Mouse (Mus musculus) urinary bladder, postnatal 36 days (tissue): Measurements from ENCODE around the gene Sec63.
A peak's percentile ranks its signal among the peaks of the same experiment; 100 is the strongest.

ENCODE experiments used
- DNase-seq, 2 experiments: peaks; one replicate each; pipeline ENCODE4 v3.0.0; 2022; ENCODE audit warnings: low spot score in 2 of 2, mixed read lengths in 1 of 2

Gene Sec63

DNA sequence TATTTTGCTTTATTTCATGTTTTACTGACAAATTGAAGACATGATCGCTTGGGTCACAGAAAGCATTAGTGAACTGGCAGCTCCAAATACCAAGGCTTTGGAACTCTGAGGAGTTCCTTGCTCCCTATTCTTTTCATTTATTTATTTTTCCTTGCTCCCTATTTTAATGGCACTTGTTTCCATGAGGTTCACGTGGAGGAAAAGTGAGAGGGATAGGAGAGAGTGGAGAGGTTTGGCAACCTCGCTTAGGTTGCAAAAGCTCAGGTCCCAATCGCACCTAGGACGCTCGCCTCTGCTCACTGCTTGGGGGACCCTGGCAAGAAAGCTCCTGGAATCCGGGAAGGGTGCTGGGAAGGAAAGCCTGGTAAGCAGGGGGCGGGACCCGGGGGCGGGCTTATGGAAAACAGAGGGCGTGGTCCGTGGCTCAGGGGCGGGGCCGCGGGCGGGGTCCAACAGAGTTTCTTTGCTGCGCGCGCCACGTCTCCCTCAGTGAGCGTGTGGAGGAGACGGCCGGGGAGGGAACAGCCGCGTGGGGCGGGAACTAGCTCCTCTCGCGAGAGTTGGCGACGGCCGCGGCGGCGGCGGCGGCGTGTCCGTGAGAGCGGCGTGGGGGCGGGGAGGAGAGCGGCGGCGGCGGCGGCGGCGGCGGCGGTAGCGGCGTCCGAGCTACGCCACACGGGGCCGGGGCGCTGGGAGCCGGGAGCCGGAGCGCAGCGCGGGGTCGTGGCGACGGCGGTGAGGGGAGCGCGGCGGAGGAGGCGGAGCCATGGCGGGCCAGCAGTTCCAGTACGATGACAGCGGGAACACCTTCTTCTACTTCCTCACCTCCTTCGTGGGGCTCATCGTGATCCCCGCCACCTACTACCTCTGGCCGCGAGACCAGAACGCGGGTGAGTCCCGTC lies at the start of gene Sec63:
Gene Sec63, plus strand, starts transcription at position 498 of the 902 bp plus-strand sequence.
- peak; percentile 97 to 98 for DNase-seq

DNA sequence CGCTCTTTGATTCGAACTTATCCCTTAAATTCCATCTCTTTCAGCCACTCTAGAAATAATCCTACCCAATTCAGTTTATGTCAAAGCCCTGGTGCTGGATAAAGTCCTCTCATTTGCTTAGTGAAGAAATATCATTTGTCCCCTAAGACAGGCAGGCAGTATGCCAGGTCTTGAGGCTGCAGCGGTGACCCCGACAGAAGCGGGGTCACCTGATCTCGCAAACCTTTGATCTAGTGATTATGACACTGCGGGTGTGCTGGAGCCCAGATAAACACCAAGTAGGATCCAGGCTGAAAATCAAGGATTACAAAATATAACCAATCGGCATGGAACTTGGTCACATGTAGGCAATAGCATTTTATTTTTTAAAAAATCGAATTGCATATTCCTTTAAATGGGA lies 46.6 kb upstream of the Sec63 start:
- DNase-seq = peak in 1 of 2 experiments; percentile 19

DNA sequence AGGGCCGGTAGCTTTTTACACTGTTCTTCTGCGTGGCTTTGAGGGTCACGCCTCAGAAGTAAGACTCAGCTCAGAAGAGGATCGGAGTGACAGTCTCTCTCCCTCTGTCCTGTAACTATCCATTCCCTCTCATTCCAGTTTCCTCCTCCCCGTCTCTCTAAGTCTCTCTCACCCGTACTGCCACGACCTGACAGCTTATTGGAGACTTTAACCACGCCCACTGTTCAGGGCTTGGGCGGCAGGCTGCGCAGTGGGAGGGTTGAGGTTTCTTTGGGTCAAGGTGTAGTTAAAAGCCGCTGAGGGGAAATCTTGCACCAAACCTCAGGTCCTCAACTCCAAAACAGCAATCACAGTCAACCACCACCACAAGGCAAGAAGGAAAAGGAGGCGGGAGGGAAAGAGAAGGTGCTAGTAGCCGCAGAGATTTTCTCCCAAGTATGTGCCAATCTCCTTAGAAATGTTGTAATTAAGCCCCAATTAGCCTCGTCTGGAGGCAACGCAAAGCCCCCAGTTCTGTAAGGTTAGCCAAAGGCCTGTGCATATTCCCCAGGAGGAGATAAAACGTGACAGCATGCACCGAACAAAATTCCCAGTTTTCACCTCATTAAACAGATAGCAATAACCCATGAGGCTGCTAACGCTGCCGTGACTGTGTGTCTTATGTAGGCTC lies 45.8 kb upstream of the Sec63 start:
- no peak for DNase-seq

DNA sequence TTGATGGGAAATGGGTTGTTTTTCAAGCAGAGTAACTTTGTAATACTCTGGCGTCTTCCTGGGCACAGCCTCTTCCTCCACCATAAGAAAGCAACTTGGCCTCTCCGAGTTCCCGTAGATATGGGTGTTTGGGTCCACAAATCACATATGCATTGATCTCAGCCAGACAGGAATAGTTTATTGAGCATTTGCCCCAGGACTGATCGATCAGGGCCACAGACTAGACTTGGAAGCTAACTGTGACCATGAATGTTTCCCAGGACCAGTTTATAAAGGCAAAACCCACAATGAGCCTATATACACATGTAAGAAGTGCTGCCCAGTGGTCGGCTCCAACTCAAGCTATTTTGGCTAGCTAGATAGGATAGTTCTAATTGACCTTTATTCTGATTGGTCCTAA lies 39.2 kb upstream of the Sec63 start:
- no peak for DNase-seq

DNA sequence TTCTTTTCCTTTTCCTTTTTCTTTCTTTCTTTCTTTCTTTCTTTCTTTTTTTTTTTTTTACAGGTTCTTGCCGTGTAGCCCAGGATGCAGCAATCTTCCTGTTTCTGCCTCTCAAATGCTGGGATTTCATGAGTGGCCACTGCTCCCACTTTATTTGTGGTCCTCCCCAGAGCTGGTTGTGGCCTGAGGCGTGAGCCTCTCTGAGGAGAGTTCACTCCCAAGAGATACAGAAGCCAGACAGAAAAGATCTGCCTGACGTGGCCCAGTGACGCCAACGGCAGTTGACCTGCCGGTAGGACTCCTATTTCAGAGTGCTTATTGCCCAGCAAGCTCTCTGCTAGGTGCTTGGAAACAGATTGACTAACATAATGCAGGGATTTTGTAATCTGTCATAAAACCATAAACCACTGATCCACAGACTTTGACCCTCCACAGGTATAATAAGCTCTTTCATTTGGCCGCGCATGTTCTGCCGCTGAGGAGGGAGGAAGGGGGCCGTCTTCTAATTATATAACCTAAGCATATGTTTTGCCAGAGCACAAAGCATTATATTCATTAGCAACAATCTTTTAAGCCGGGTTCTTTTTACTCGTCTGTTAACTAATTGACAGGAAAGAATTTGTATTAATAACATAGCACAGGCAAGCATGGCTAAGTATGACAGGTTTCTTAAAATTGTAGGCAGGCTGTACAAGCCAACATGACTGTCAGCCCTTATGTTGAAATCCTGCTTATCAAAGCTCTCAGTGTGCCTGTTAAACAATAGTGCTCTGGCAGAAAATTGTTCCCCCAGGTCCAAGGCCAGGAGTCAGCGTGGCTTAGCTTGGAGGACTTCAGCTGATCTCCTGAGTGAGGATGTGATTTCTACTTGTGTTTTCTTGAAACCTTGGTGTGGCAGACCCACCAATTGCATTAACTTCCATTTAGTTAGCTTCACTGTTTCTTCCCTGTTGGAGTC lies 37.7 kb upstream of the Sec63 start:
- DNase-seq = no peak

DNA sequence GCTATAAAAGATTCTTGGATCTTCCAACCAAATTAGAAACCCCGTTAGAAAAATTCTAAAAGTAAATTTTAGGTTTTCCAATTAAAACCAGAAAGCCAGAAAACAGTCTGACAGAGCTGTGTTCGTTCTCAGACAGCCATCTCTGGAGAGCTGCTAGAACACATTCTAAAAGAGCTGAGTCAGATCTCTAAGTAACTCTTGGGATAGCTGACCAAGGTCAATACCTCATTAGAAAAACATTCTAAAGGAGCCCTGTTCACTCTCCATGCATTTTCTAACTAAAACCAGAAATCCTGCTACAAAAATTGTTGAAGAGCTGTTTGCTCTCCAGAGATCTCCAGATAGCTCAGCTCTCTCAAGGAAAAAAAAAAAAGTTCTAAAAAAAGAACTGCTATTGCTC lies 31.7 kb upstream of the Sec63 start:
- DNase-seq = no peak

DNA sequence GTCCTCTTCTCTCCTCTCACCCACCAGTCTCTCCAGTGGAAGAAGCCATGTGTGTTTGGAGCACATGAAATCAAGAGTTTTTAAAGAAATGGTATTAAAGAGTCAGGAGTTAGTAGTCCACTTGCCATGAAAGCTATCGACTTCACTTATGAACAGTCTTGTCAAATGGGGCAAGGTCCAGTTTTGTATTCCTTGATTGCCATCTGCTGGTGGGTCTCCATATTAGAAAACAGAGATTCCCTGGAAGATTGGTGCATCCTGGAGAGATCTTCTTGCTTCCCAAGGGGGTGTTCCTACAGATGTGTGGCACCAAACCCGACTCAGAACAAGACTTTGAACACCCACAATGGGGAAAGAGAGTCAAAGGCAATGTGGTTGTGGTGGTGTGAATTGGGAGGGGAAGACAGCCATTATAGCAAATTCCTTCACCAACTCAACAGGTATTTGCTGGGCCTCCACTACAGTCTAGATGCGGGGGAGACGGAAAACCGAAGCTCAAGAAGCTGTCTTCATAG lies 26.7 kb upstream of the Sec63 start:
- DNase-seq = no peak

DNA sequence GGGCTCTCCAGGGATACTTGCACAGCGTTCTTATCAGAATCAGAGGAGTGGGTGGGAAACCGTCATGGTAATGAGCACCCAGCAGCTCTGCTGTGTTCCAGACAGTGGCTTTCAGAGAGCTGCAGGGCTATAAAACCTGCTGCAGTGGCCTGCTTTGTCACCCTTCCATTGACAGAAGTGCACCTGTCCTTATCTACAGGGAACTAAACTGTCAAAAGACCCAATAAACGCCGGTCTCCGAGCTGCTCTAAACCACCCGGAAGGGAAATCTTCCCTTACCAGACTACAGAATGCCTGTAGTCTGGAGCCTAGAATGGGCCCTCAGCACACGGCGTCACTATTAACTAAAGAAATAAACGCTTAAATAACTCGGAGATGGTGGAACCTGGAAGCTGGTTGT lies 9.5 kb upstream of the Sec63 start:
- no peak for DNase-seq

DNA sequence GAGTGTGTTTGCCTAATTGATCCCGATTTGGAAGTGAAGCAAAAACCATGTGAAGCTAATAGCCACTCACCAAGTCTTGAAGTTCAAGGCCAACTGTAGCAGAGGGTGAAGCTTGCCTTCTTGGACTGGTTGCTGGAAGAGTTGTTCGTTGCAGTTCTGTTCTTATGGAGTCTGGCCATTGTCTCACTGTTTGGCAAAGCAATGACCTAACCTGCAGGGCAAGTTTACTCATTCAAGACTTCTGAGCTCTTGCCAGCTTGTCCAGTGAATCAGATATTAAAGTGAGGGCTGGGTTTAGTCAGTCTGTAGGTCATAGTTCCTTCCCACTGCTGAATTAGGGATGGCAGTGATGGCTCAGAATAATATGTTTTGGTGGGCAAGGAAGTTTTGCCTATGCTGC lies 7.0 kb upstream of the Sec63 start:
- peak in 1 of 2 experiments; percentile 38 for DNase-seq

DNA sequence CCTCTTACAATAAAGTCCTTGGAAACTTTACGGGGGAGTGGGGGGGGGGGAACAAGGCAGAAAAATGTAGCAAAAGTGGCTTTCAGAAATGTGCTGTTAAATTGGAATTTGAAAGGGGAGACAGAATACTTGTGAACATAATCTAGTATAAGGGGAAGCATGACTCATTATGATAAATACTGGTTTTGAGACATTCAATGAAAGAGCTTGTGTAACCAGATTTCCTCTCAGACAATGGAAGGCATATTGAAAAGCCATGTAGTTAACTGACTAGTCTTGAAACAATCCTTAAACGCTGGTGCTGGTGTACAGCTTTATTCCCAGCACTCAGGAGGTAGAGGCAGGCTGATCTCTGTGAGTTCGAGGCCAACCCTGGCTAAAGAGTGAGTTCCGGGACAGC lies 1.6 kb upstream of the Sec63 start:
- no peak for DNase-seq

DNA sequence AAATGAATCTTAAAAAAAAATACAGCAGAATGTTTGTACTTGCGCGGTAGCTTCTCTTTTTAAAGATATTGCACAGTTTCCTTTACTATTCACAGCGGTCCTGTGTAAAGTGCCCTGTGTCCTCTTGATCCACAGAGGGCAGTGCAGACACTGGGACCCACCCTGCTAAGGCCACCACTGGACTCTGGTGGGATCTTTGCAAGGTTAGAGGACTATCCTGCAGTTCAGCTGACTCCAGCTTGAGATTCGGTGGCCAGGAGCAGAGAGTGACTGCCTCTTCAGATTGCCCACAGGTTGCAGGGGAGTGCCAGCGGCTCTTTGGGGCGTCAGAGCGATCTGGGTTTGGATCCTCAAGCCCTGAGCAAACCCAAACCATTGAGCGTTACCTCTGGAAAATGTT lies 967 bp upstream of the Sec63 start:
- no peak for DNase-seq

DNA sequence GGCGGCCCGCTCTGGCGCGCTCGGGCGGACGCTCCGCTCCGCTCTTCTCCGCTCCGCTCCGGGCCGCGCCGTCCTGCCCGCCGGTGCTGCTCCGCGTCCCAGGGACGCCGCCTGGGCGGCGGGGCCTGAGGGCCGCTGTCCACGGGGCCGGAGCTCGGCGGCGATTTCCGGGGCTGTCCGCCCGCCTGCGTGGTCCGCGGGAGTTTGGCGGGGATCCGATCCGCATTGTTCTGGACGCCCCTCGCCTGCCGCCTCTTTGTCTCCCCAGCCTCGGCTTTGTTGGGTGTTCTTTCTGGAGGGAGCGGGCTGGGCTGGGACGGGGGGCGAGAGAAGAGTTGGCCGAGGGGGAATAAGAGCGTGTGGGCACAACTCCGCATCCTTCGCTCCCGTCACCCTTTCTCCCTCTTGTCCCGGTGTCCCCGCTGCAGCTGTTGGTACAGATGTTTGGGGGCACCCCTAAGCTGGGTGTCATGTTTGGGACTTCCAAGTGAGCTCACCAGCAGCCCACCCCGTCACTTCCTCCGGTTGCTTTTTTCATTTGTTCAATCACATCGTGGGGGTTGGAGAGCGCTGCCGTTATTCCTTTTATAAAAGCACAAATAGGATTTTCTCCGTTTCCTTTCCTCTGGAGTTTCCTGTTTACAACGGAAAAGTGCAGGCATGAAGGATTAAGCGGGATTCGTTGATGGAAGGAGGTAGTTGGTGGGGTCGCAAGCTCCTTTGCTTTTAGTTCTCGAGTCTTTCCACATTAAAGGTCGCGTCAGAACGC lies 789 bp downstream of the Sec63 start:
- DNase-seq = no peak

DNA sequence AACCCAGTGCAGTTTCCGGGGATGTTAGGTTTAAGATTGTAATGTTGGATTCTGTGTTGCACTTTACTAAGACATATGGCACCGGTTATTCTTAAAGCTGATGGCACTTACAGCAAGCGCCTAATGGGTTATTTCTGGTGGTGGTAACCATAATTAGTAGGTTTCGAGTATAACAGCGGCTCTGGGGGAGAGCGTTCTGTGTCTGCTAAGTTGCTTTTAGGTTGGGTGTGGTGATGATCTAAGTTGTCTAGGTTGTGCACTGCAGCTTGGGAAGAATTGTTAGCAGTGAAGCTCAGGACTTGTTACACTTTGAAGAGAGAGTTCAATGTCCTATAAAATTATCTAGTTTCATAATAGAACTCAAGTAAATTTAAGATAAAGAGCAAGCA lies 1.4 kb downstream of the Sec63 start:
- no peak for DNase-seq

DNA sequence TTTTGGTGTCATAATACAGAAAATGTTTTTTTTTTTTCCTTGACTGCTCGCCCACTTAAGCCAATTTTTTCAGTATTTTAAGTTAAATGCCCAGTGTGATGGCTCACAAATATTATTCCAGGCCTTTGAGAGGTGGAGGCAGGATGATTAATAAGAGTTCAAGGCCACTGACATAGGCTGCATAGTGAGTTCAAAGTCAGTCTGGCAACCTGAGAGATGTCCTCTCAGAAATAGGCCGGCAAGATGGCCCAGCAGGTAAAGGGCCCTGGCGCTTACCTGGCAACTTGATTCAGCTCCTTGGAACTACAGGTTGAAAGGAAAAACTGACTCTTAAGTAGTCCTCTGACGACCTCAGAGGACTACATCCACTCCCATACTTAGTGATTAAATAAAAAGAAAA lies 1.9 kb downstream of the Sec63 start:
- DNase-seq = no peak

DNA sequence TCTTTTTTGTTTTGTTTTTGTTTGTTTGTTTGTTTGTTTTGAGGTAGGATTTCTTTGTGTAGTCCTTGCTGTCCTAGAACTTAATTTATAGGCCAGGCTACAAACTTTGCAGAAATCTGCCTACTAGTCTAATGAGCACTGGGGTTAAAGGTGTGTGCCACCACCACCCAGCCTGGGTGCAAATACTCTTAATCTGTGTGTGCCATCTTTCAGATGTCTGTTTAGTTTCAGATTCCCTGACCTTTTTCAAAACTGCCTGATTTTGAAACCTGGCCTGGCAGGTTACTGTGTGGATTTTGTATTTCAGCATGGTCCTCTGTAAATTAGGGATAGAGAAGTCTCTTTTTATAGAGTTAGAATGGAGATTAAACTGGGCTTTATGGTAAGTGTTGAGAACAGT lies 4.0 kb downstream of the Sec63 start:
- no peak for DNase-seq

DNA sequence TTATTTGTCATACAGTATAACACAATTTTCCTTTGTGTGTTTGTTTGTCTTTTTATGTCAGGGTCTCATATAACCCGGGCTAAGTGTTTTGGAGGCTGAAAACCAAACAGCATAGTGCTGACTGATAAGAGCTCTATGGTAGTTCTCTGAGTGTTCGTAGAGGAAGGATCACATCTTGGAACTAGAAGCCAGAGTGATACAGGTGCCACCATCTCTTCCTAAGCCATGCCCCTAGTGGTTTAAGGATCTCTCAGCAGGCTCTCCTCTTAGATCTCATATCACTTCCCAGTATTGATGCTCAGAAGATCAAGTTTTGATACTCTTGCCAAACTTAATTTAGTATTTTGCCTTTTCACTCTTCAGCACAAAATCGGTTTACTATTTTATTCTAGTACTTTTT lies 14.2 kb downstream of the Sec63 start:
- no peak for DNase-seq

DNA sequence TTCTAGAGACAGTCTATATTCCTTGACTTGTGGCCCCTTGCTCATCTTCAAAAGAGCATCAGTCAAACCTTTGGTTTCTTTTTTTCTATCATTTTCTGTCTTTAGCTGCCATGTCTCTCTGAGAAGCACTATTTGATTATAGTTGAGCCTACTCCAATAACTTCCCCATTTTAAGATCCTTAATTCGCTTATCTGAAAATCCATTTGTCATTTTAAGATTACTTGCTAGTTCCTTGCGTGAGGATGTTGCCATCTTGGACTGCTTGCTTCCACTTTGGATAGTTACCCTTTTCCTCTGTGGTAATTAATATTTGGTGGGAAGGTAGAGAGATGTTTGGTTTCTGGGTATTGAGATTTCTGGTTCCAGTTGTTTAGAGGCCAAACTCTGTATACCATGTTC lies 19.5 kb downstream of the Sec63 start:
- no peak for DNase-seq

DNA sequence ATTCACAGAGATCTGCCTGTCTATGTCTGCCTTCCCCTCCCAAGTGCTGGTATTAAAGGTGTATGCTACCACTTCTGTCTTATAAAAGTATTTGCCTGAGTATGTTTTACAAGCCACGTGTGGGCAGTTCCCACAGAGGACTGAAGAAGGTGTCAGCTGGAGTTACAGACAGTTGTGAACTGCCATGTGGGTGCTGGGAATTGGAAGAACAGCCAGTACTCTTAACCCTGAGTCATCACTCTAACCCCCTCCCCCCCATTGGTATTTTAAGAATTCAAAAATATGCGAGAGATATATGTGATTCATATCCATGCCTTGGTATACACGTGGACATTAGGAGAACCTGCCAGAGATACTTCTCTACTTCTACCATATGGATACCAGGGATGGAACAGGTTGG lies 20.4 kb downstream of the Sec63 start:
- DNase-seq = no peak

DNA sequence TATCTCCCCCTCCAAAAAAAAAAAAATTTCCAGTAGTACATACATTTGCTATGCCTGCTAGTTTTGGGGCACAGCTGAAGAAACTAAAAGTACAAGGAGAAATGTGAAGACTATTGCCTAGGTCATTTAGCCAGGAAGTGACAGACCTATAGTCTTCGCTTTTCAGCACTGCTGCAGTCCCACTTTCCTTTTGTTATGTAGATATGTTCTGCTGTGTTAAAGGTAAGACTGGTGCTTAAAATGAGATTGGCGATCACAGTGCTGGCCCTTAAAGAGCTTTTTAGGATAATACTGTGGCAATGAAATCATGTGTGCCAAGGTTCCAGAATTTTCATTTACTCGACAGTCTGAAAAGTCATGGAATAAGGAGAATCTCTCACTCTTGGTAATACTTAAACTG lies 39.6 kb downstream of the Sec63 start:
- DNase-seq = no peak

DNA sequence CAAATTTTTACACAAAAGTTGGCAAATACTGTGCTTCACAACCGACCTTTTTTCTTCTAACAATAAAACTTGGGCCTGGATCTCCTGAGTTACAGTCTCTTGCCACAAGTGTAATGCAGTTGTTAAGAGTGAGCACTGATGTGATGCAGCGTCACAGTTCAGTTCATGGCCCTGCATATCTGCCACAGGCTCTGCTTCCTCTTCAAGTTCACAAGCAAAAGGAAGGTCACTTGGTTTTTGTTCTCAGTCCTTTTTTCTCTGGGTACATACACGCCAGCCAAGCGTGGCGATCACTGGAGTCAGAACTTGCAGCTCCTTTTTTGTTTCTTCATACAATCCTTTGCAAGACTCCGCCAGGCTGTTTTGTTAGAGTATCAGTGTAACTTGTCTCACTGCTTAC lies 64.6 kb downstream of the Sec63 start:
- no peak for DNase-seq

DNA sequence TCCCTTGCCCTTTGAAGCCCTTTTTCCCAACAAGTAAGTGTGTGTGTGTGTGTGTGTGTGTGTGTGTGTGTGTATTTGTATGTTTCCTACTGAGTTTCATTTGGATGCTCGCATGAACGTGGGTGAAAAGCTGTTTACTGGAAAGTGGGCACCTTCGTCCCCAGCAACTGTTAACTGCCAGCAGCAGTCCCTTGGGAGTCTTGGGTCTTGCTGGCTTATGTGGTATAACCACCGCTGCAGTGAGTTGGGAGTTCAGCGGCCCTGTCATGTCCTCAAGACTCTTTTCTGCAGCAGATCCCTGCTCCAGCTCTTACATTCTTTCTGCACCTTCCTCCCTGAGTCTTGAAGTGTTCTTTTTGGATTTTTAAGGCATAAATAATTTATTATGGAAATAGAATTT lies 65.9 kb downstream of the Sec63 start:
- DNase-seq = no peak
